Mouse (Mus musculus) stomach, embryonic 14.5 days (tissue): ENCODE measurements at regions not wholly inside any gene's neighbourhood (a gene's known extent, or its start where the extent isn't known, plus 50 kb on each side); places are given as distances from the start of the nearest gene placed in this dataset.
"Not testable (repeated sequence)": the region's sequence is repeated elsewhere in the genome, so short reads cannot be mapped to it uniquely, and the experiment has no call there.

Source experiments
- ATAC-seq: fragments of 200-750 bp; cut with Nextera tagmentation; 2 replicates; pipeline ENCODE4 v1.8.0; 2017; ENCODE audit warnings: low read depth, moderate TSS enrichment; ENCODE audit not compliant: insufficient number of reproducible peaks, insufficient read depth, low FRiP score
- H3K27ac ChIP-seq: fragments of 300-500 bp; sonication (generic); 2 replicates; pipeline ENCODE4 v1.5.1; 2014; ENCODE audit warnings: mild to moderate bottlenecking, low read length, moderate library complexity, mixed read lengths
- H3K27me3 ChIP-seq: fragments of 300-500 bp; sonication (generic); 2 replicates; pipeline ENCODE4 v1.6.1; 2014; ENCODE audit warnings: low read length, control low read depth, mixed read lengths; ENCODE audit not compliant: control insufficient read depth, insufficient read depth
- H3K36me3 ChIP-seq: fragments of 300-500 bp; sonication (generic); 2 replicates; pipeline ENCODE4 v1.6.1; 2014; ENCODE audit warnings: mild to moderate bottlenecking, control low read depth, low read length, moderate library complexity, mixed read lengths; ENCODE audit not compliant: control insufficient read depth, insufficient read depth
- H3K4me1 ChIP-seq: fragments of 300-500 bp; sonication (generic); 2 replicates; pipeline ENCODE4 v1.6.1; 2014; ENCODE audit warnings: low read length, control low read depth, mixed read lengths; ENCODE audit not compliant: control insufficient read depth, insufficient read depth
- H3K4me2 ChIP-seq: fragments of 300-500 bp; sonication (generic); replicated peaks from 2 replicates; pipeline ENCODE4 v1.6.1; 2014; ENCODE audit warnings: low read depth, low read length, control low read depth
- H3K4me3 ChIP-seq: fragments of 300-500 bp; sonication (generic); 2 replicates; pipeline ENCODE4 v1.5.1; 2014; ENCODE audit warnings: low read depth, low read length, control low read depth
- H3K9ac ChIP-seq: fragments of 300-500 bp; sonication (generic); replicated peaks from 2 replicates; pipeline ENCODE4 v1.6.1; 2014; ENCODE audit warnings: low read depth, mild to moderate bottlenecking, control low read depth, low read length, moderate library complexity, mixed read lengths
- H3K9me3 ChIP-seq: fragments of 300-500 bp; sonication (generic); 2 replicates; pipeline ENCODE4 v1.6.1; 2016; ENCODE audit warnings: low read depth, low read length, control low read depth; ENCODE audit not compliant: control insufficient read depth
- WGBS: fragments of 180-500 bp; shearing (Covaris S2); extraction: QIAGEN DNeasy Blood & Tissue Kit; methylation state at CpG from one replicate; pipeline ENCODE4 v1.1.7; 2014; 5-methylcytosine and 5-hydroxymethylcytosine counted together

- not testable (repeated sequence) for ATAC-seq, H3K4me2 ChIP-seq, H3K9me3 ChIP-seq, H3K4me3 ChIP-seq, H3K27ac ChIP-seq, H3K27me3 ChIP-seq, H3K9ac ChIP-seq, H3K4me1 ChIP-seq, H3K36me3 ChIP-seq
- 27% methylated on average over 6 of the region's 6 CpGs for WGBS
These were observed 2447.9 kb upstream of the Gm8797 start for GRCm38 (mm10) chr3:3302657-3303056.

GRCm38 (mm10) chr3:3308461-3308860 is 2442.1 kb upstream of the Gm8797 start:
- H3K9ac ChIP-seq: no peak overlapping the region
- H3K9me3 ChIP-seq: no peaks in the 10 kb centered on the region
- no peaks in the 10 kb centered on the region for H3K4me1 ChIP-seq
- H3K4me2 ChIP-seq: no peak overlapping the region
- no peak overlapping the region for H3K27ac ChIP-seq
- WGBS: 54% methylated on average over 14 of the region's 14 CpGs
- no peak for ATAC-seq
- H3K36me3 ChIP-seq: no peaks in the 10 kb centered on the region
- H3K27me3 ChIP-seq: no peaks in the 10 kb centered on the region
- H3K4me3 ChIP-seq: no peak overlapping the region

GRCm38 (mm10) chr3:3308996-3309395 is 2441.6 kb upstream of the Gm8797 start:
- Histone ChIP-seq H3K9me3 (no peaks in the 10 kb centered on the region), H3K4me2 (no peak overlapping the region), H3K9ac (no peak overlapping the region), H3K4me1 (no peaks in the 10 kb centered on the region), H3K36me3 (no peaks in the 10 kb centered on the region), H3K4me3 (no peak overlapping the region), H3K27me3 (no peaks in the 10 kb centered on the region), H3K27ac (no peak overlapping the region)
- peak; percentile 23; the same call in 1 of the 2 replicates for ATAC-seq
- WGBS: 53% methylated on average over 18 of the region's 18 CpGs

GRCm38 (mm10) chr3:3310811-3311210 is 2439.8 kb upstream of the Gm8797 start:
- H3K4me1 ChIP-seq: no peaks in the 10 kb centered on the region
- no peaks in the 10 kb centered on the region for H3K36me3 ChIP-seq
- WGBS: 27% methylated on average over 1 of the region's 1 CpGs
- H3K27me3 ChIP-seq: no peaks in the 10 kb centered on the region
- no peak overlapping the region for H3K27ac ChIP-seq
- no peak overlapping the region for H3K4me3 ChIP-seq
- no peaks in the 10 kb centered on the region for H3K9me3 ChIP-seq
- ATAC-seq: no peak
- H3K4me2 ChIP-seq: no peak overlapping the region
- no peak overlapping the region for H3K9ac ChIP-seq

- H3K4me2 ChIP-seq: no peak overlapping the region
- no peak for ATAC-seq
- H3K9ac ChIP-seq: no peak overlapping the region
- WGBS: 21% methylated on average over 5 of the region's 5 CpGs
- H3K4me3 ChIP-seq: no peak overlapping the region
- H3K9me3 ChIP-seq: no peaks in the 10 kb centered on the region
- H3K27me3 ChIP-seq: no peaks in the 10 kb centered on the region
- no peaks in the 10 kb centered on the region for H3K36me3 ChIP-seq
- H3K4me1 ChIP-seq: no peaks in the 10 kb centered on the region
- H3K27ac ChIP-seq: no peak overlapping the region
These were observed 2401.0 kb upstream of the Gm8797 start for GRCm38 (mm10) chr3:3349634-3350033.

GRCm38 (mm10) chr3:3370859-3371258 is 2379.7 kb upstream of the Gm8797 start:
- not testable (repeated sequence) for H3K9ac ChIP-seq, ATAC-seq, H3K27ac ChIP-seq, H3K36me3 ChIP-seq, H3K27me3 ChIP-seq, H3K4me1 ChIP-seq, H3K4me2 ChIP-seq, H3K4me3 ChIP-seq, H3K9me3 ChIP-seq

- no peak for ATAC-seq
- Histone ChIP-seq H3K36me3 (no peaks in the 10 kb centered on the region), H3K4me2 (no peak overlapping the region), H3K27me3 (no peaks in the 10 kb centered on the region), H3K4me1 (no peaks in the 10 kb centered on the region), H3K4me3 (no peak overlapping the region), H3K9me3 (no peaks in the 10 kb centered on the region), H3K27ac (no peak overlapping the region), H3K9ac (no peak overlapping the region)
- WGBS: 38% methylated on average over 3 of the region's 3 CpGs
These were observed 2362.4 kb upstream of the Gm8797 start for GRCm38 (mm10) chr3:3388056-3388770.
